Mouse (Mus musculus) fat pad, adult 2 months (tissue): ENCODE measurements at regions not wholly inside any gene's neighbourhood (a gene's known extent, or its start where the extent isn't known, plus 50 kb on each side); places are given as distances from the start of the nearest gene placed in this dataset.

Experiments
- DNase-seq: peaks from one replicate; pipeline ENCODE4 v3.0.0-alpha.2; 2011; ENCODE audit warnings: low read depth, low spot score; ENCODE audit errors: extremely low read depth

- DNase-seq = no peak
Measured at GRCm38 (mm10) chr1:35331602-35332339, 482.0 kb downstream of the Plekhb2 start.

DNA sequence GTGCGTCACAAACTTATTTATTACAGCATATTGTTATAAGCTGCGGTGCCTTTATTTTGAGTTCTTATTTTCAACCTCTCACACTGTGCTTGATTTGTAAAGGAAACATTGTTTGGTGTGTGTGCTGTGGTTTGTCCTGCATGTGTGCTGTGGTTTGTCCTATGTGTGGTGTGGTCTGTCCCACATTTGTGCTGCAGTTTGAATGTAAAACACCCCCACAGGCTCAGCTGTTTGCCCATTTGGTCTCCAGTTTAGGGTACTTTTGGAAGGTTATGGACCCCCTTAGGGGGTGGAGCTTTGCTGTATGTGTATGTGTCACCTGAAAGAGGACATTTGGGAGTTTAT is 482.5 kb downstream of the Plekhb2 start:
- no peak for DNase-seq

GRCm38 (mm10) chr1:35337647-35338046 is 487.9 kb downstream of the Plekhb2 start:
- no peak for DNase-seq

DNA sequence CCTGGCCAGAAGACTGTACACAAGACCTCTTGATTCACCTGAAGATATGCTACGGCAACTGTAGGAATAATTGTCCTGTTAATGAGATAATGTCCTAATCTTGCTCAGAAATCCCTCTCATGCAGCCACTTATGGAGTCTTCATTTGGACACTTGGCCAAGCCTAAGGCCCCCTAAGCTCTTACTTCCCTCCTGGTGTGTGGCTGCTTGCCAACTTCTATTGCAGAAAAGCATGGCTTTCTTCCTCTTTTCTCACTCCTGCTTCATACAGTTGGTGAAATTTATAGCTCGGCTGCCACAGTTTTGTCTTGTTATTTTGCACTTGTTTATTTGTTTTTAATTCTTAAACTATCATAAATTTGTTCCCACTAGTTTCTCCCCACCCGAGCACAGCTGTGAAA is 488.4 kb downstream of the Plekhb2 start:
- no peak for DNase-seq

GRCm38 (mm10) chr1:35344539-35344938 is 494.8 kb downstream of the Plekhb2 start:
- no peak for DNase-seq

- DNase-seq = no peak
Measured at GRCm38 (mm10) chr1:35348294-35348693, 498.5 kb downstream of the Plekhb2 start.

GRCm38 (mm10) chr1:35358981-35359380 is 509.2 kb downstream of the Plekhb2 start:
- DNase-seq = no peak

DNA sequence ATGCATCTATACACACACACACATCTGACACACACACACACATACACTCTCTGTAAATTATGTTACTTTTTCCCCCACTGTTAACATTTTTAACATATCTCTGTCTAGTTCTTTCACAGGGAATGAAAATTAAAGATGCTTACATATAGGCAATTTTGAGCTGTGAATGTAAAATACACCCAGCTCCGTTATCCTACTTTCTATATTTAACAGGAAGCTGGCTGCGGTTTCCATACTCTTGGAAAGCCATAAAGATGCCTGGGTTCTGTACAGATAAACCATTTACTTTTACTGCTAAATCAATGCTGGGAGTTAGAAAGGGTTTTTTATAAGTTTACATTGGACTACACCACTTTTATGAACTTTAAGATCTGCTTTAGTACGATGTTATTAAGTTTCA is 511.7 kb downstream of the Plekhb2 start:
- DNase-seq = no peak

DNA sequence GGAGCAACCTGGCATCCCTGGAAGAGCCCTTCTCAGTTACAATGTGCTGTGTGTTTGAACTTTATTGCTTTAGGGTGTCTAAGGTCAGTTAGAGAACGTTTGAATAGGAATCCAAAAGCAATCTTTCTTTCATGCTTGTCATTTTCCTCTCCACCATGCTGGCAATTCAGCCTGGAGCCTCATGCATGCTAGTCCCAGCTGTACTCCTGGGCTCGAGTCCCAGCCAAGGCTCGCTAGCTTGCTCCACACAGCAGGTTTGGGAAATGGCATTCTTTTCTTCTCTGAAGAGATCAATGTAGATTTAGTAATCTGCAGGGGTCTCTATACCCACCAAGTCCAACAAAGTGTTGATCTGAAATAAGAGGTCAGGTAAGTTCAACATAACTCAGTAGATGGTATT is 513.1 kb downstream of the Plekhb2 start:
- no peak for DNase-seq

DNA sequence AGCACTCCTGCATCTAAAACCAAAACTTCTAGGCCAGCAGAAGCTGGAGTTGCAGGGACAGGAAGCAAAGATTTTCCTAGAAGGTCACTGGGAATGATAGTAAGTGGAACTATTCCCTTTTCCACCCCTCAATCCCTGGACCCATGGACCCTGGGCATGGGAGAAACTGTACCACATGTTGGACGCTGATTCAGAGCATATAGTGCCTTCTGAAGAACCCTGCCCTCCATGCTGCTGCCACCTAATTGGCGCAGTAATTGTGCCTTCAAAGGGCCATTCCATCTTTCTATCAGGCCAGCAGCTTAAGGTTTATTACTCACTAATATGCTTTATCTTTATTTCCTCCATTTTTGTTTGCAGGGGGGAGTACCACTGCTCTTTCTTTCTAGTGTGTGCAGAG is 516.8 kb downstream of the Plekhb2 start:
- no peak for DNase-seq

GRCm38 (mm10) chr1:35372751-35373150 is 523.0 kb downstream of the Plekhb2 start:
- DNase-seq = no peak

GRCm38 (mm10) chr1:35380633-35381385 is 531.0 kb downstream of the Plekhb2 start:
- DNase-seq = no peak

- no peak for DNase-seq
Measured at GRCm38 (mm10) chr1:35385430-35385829, 535.7 kb downstream of the Plekhb2 start.

DNA sequence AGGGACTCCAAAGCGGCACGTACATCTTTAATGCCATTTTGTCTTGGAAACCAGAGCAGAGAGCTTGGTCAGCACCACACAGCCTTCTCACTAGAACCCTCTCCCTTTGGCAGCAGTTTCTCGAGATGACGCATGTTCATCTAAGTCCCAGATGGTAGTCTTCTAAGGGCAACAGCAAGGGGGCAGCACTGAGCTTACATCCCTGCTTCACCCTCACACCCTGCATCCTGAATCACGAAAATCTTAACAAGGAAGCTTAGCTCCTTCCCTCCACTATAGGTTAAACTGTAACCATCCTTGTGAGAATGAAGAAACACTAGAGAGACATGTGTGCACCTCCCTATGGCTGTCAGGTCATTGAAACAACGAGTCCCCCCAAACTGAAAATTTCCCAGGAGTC is 538.4 kb downstream of the Plekhb2 start:
- no peak for DNase-seq

DNA sequence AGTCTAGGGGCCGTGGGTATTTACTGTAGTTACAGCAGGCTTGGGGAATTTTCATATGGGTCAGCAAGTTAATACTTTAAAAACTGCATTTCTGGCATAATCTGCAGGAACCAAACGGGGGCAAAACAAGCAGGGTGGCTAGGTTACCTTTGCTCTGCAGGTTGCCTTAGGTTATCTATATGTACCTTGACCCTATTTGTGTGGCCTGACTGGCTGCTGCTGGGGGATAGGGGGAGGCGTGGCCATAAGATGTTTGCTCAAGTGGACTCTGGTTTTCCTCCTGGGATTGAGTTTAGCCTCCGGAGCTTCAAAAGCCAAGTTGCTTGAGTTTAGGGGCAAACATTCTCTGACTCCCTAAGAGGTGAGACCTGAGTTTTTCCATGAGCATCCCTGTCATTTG is 540.6 kb downstream of the Plekhb2 start:
- no peak for DNase-seq

DNA sequence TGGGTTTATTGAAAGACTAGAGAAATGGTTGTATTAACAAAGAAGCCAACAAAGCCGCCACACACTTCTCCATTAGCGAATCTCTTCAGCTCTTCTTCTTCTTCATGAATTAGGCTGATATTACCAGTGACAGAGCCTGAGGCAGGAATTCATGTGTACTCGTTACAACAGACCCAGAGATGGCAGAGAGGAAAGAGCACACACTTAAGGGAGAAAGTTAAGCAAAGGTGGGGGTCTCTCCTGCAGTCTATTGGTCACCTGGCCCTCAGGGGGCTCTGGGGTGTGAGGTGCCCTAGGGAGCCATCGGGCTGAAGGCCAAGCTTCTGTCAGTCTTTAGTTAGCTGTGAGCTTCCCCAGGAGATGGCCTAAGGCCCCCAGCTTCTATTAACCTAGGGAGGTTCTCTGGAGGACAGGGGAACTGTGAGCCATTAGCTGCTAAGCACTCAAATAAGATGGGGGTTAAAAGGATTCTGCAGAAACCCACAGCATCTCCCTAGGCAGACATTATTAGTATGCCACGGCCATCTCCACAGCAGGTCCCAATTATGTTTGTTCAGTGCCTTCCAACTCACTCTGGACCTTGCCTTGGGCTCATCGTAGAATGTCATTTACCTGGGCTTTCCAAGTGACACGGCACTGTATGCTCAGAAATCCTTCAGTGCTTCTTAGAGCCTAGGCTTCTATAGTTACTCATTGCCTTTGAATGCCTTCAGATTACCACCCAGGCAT is 541.2 kb downstream of the Plekhb2 start:
- DNase-seq = no peak

GRCm38 (mm10) chr1:35393550-35394118 is 543.9 kb downstream of the Plekhb2 start:
- no peak for DNase-seq

DNA sequence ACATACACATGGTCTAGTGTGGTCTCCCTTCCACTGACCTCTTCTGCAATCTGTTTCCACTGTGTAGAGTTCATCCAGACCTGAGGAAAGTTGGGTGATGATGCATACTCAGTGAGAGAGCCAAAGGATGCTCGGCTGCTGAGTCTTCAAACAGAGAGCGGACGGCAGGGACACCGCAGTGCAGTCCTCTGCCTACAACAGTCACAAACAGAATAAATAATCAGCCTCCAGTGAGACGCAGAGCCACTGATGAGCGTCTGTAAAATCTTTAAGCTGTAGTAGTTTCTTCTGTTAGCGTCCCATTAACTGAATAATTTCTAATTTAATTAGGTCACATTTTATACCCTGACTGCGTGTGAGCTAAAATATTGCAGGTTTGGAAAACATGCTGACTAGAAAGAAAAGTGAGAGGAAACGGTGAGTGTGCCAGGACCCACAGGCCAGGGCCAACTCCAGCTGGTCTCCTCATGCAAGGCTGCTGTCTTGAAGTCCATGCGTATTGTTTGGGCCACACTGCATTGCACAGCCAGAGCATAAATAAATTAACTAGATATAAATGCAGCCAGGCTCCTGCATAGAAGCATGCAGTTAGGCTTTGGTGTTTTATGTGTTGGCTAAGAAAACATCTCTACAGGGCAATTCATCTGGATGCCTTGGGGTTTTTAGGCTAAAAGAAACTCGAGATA is 551.0 kb downstream of the Plekhb2 start:
- no peak for DNase-seq

DNA sequence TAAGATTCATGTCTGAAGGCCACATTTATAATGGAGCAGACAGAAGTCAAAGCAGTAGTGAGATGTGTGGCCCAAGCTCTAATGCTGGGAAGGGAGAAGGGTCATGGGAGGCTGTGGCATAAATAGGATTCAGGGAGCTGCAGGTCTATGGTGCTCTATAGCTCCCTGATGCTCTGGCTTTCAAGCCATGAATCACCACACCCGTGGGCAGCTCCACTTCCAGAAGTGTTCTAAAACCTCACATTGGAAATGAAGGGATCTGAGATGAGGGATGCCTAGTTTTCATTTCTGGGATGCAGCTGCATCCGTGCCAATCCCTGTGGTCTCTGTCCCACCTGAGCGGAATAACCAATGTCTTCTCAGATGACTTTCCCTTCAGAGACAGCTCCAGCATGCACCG is 553.2 kb downstream of the Plekhb2 start:
- no peak for DNase-seq

DNA sequence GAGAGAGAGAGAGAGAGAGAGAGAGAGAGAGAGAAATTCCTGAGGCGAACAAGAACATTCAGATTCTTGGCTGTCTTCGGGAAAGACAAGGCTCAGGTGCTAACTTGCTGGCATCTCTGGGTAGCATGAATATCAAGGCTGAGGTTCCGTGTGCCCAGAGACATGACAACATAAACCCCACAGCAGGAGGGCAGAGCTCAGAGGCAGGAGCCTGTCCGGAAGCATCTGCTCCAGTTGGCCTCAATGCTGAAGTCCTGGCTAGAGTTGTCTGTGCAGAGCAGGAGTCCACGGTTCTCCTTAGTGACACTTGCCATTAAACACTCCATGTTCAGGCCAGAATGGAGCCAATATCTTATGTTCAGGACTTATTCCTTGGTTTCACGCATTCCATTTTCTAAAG is 555.6 kb downstream of the Plekhb2 start:
- DNase-seq = no peak

DNA sequence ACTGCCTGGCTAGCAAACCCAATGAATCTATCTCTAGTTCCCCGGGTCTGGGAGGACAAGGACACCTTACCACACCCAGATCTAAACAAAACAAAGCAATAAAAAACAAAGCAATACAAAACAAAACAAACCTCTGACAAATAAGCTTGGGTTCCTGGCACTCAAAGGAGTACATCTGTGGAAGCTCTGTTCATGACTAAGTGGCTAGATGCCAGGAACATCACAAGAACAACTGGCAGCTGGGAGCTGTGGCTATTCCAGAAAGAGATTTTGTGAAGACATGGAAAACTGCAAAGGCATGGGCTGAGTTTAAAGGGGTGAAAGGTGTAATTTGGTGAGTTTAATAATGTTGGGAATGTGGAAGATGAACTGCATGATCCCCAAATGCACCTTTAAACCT is 565.9 kb downstream of the Plekhb2 start:
- DNase-seq = no peak
